Mouse (Mus musculus): ENCODE measurements around the gene Aqp5. TPM values are rescaled to one million over a fixed set of nuclear protein-coding genes. Genes with fewer than 3 reads are reported as not detected.

Aqp5 gene
- polyA plus RNA-seq, 1 experiment from 2014 or later: 0.70 TPM

DNA sequence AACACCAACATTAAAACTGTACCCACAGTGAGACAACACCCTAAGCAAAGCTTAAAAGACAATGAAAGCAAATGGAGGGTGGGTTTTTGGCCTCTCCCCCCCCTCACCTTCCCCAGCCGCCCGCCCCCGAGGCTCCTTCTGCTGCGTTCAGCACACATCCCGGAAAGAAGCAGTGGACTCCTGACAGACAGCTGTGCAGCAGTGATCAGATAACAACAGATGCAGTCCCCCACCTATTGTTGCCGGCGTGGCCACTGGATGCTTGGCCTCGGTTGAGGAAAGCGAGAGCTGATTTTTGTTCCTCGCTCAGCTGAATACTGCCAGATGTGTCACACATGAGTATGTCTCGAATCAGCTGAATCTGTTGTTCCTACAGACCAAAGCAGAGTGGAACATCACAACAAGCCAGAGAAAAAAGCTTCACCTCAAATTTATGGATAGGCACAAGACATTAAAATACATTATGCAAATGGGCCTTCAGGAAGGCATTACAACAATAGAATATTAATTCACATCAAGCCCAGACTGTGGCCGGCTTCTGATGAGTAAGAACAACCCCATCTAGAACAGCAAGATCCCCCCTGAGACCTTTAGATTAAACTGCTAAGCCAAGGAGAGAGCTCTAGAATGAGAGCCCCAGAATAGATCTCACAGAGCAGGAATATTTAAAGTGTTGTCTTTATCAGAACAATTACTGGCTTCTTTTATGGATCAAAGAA, 47.0 kb downstream of the Aqp5 start:
- H3K27me3 ChIP-seq (ENCODE audit: control insufficient read depth, insufficient read depth, low read length): no peaks in the 10 kb centered on the region
- DNase-seq: peak; percentile 74
- H3K27ac ChIP-seq (replicated peaks; ENCODE audit: low read depth, low read length): peak overlapping the region; percentile 90
- peak overlapping the region; percentile 36; the same call in 1 of the 2 replicates for H3K9ac ChIP-seq (replicated peaks; ENCODE audit: low read length)
- ATAC-seq (ENCODE audit: low FRiP score, low TSS enrichment): no peak; the same call in 1 of the 2 replicates
- 29% methylated on average over 12 of the region's 12 CpGs for WGBS
- H3K36me3 ChIP-seq (ENCODE audit: control insufficient read depth, insufficient read depth, low read length): peaks cover 13% of the 10 kb centered on the region
- H3K4me1 ChIP-seq (ENCODE audit: control insufficient read depth, insufficient read depth, low read length): peaks cover 19% of the 10 kb centered on the region
- peak overlapping the region; percentile 36 for H3K4me2 ChIP-seq (ENCODE audit: low read length)
- H3K4me3 ChIP-seq (replicated peaks; ENCODE audit: low read depth, low read length): no peak overlapping the region
- no peaks in the 10 kb centered on the region for H3K9me3 ChIP-seq (ENCODE audit: control insufficient read depth, low read length)

DNA sequence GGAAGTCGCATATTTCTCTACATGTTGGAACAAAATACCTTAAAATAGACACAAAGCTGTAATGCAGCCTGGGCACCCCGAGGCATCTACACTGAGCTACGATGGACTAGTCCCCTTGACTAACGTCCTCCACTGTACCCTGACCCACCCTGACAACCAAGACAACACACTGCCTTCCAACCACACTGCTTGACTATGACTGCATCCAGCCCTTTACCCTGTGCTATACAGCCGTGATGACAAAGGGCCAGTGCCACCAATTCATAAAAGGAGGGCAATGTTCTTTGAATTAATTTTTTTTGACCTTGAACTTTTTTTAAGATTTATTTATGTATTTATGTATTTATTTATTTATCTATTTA, 47.5 kb downstream of the Aqp5 start:
- no peaks in the 10 kb centered on the region for H3K27me3 ChIP-seq (ENCODE audit: control insufficient read depth, insufficient read depth, low read length)
- H3K9ac ChIP-seq (replicated peaks; ENCODE audit: low read length): no peak overlapping the region
- DNase-seq (no peak), ATAC-seq (ENCODE audit: low FRiP score, low TSS enrichment) (no peak; the same call in 1 of the 2 replicates)
- H3K4me2 ChIP-seq (ENCODE audit: low read length): no peak overlapping the region
- H3K4me3 ChIP-seq (replicated peaks; ENCODE audit: low read depth, low read length): no peak overlapping the region
- H3K4me1 ChIP-seq (ENCODE audit: control insufficient read depth, insufficient read depth, low read length): peaks cover 23% of the 10 kb centered on the region
- 63% methylated on average over 5 of the region's 5 CpGs for WGBS
- peaks cover 8% of the 10 kb centered on the region; the same call in 1 of the 2 replicates for H3K36me3 ChIP-seq (ENCODE audit: control insufficient read depth, insufficient read depth, low read length)
- H3K27ac ChIP-seq (replicated peaks; ENCODE audit: low read depth, low read length): peak overlapping the region; percentile 90
- no peaks in the 10 kb centered on the region for H3K9me3 ChIP-seq (ENCODE audit: control insufficient read depth, low read length)

DNA sequence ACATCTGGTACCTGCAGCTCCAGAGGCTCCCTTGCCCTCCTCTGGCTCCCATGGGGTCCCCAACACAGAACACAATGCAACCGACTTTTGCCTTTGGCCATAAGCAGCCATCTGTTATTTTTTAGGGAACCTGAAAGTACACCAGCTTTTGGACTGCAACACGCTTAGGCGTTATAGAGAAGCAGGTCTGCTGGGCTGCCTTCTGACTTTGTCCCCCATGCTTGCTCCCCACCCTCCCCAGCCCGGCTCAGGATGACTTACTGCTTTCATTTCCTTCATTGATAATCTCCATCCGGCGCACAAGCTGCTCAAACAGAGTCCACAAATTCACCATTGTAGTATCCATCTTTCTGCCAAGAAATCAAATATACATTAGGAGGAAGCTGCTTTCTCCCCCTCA, 52.0 kb downstream of the Aqp5 start:
- no peak overlapping the region for H3K4me3 ChIP-seq (replicated peaks; ENCODE audit: low read depth, low read length)
- no peak overlapping the region for H3K4me2 ChIP-seq (ENCODE audit: low read length)
- H3K9me3 ChIP-seq (ENCODE audit: control insufficient read depth, low read length): no peaks in the 10 kb centered on the region
- H3K27me3 ChIP-seq (ENCODE audit: control insufficient read depth, insufficient read depth, low read length): no peaks in the 10 kb centered on the region
- 0 out of 2 replicates have a peak, but pooled peaks cover 3% of the 10 kb centered on the region for H3K36me3 ChIP-seq (ENCODE audit: control insufficient read depth, insufficient read depth, low read length)
- 49% methylated on average over 6 of the region's 6 CpGs for WGBS
- DNase-seq (no peak), ATAC-seq (ENCODE audit: low FRiP score, low TSS enrichment) (no peak)
- H3K4me1 ChIP-seq (ENCODE audit: control insufficient read depth, insufficient read depth, low read length): peaks cover 42% of the 10 kb centered on the region
- H3K9ac ChIP-seq (replicated peaks; ENCODE audit: low read length): no peak overlapping the region
- H3K27ac ChIP-seq (replicated peaks; ENCODE audit: low read depth, low read length): peak overlapping the region; percentile 60; the same call in 1 of the 2 replicates

DNA sequence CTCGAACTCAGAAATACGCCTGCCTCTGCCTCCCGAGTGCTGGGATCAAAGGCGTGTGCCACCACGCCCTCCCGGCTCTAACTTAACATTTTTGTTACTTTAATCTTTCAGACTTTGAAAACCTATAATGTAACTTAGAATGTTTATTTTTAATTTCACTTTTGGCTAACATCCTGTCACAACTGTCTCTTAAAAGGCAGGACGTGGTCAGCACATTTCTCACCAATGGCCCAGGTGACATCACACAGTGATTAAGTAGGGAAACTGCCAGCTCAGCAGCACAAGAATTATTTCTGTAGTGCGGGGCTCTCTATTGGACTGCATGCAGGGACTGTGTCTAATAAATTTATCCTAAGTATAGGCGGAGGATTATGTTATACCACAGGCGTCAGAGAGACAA, 53.2 kb downstream of the Aqp5 start:
- no peaks in the 10 kb centered on the region for H3K27me3 ChIP-seq (ENCODE audit: control insufficient read depth, insufficient read depth, low read length)
- ATAC-seq (ENCODE audit: low FRiP score, low TSS enrichment) (no peak), DNase-seq (peak; percentile 53)
- WGBS: 65% methylated on average over 10 of the region's 10 CpGs
- H3K4me2 ChIP-seq (ENCODE audit: low read length): no peak overlapping the region
- H3K27ac ChIP-seq (replicated peaks; ENCODE audit: low read depth, low read length): peak overlapping the region; percentile 57
- no peak overlapping the region for H3K9ac ChIP-seq (replicated peaks; ENCODE audit: low read length)
- no peaks in the 10 kb centered on the region for H3K9me3 ChIP-seq (ENCODE audit: control insufficient read depth, low read length)
- H3K36me3 ChIP-seq (ENCODE audit: control insufficient read depth, insufficient read depth, low read length): 0 out of 2 replicates have a peak, but pooled peaks cover 3% of the 10 kb centered on the region
- no peak overlapping the region for H3K4me3 ChIP-seq (replicated peaks; ENCODE audit: low read depth, low read length)
- peaks cover 46% of the 10 kb centered on the region for H3K4me1 ChIP-seq (ENCODE audit: control insufficient read depth, insufficient read depth, low read length)

Other genes starting within 250 kb of the Aqp5 start
- 6.1 and 7.5 TPM in 2 replicates for gene Fmnl3, start 220.3 kb upstream of the Aqp5 start, polyA plus RNA-seq (2014; fragmentation: Nextera tagmentation; extraction: Ambion mirVana)
- 233 and 255 TPM in 2 replicates for gene Tmbim6, start 197.9 kb upstream of the Aqp5 start, polyA plus RNA-seq (2014; fragmentation: Nextera tagmentation; extraction: Ambion mirVana)
- gene Nckap5l, start 133.0 kb upstream of the Aqp5 start, polyA plus RNA-seq (2014; fragmentation: Nextera tagmentation; extraction: Ambion mirVana): 16.8 and 17.6 TPM in 2 replicates
- gene Bcdin3d, start 116.1 kb upstream of the Aqp5 start, polyA plus RNA-seq (2014; fragmentation: Nextera tagmentation; extraction: Ambion mirVana): 23.0 and 24.6 TPM in 2 replicates
- gene Faim2, start 62.6 kb upstream of the Aqp5 start, polyA plus RNA-seq (2014; fragmentation: Nextera tagmentation; extraction: Ambion mirVana): 17.9 and 19.0 TPM in 2 replicates
- gene Aqp2, start 11.7 kb upstream of the Aqp5 start, polyA plus RNA-seq (2014; fragmentation: Nextera tagmentation; extraction: Ambion mirVana): not detected in 2 replicates
- 0.93 and 1.1 TPM in 2 replicates for gene Aqp6, start 10.6 kb downstream of the Aqp5 start, polyA plus RNA-seq (2014; fragmentation: Nextera tagmentation; extraction: Ambion mirVana)
- 42.2 and 64.0 TPM in 2 replicates for gene Racgap1, start 60.9 kb downstream of the Aqp5 start, polyA plus RNA-seq (2014; fragmentation: Nextera tagmentation; extraction: Ambion mirVana)
- 51.9 and 53.5 TPM in 2 replicates for gene Asic1, start 79.6 kb downstream of the Aqp5 start, polyA plus RNA-seq (2014; fragmentation: Nextera tagmentation; extraction: Ambion mirVana)
- gene Smarcd1, start 111.3 kb downstream of the Aqp5 start, polyA plus RNA-seq (2014; fragmentation: Nextera tagmentation; extraction: Ambion mirVana): 127 and 136 TPM in 2 replicates
- gene Gm17349, start 114.7 kb downstream of the Aqp5 start, polyA plus RNA-seq (2014; fragmentation: Nextera tagmentation; extraction: Ambion mirVana): not detected in 2 replicates
- 0.92 and 1.7 TPM in 2 replicates for gene Gpd1, start 126.7 kb downstream of the Aqp5 start, polyA plus RNA-seq (2014; fragmentation: Nextera tagmentation; extraction: Ambion mirVana)
- 168 and 206 TPM in 2 replicates for gene Cox14, start 134.8 kb downstream of the Aqp5 start, polyA plus RNA-seq (2014; fragmentation: Nextera tagmentation; extraction: Ambion mirVana)
- gene Cers5, start 182.1 kb downstream of the Aqp5 start, polyA plus RNA-seq (2014; fragmentation: Nextera tagmentation; extraction: Ambion mirVana): 70.9 and 74.5 TPM in 2 replicates

Data from midbrain, embryonic 14.5 days (tissue).